Mouse (Mus musculus): Measurements from ENCODE around the gene Nol12. TPM values are rescaled to one million over a fixed set of nuclear protein-coding genes. Genes with fewer than 3 reads are reported as not detected.

Gene Nol12
- polyA plus RNA-seq, 1 experiment from 2014 or later, result 46.9 TPM

DNA sequence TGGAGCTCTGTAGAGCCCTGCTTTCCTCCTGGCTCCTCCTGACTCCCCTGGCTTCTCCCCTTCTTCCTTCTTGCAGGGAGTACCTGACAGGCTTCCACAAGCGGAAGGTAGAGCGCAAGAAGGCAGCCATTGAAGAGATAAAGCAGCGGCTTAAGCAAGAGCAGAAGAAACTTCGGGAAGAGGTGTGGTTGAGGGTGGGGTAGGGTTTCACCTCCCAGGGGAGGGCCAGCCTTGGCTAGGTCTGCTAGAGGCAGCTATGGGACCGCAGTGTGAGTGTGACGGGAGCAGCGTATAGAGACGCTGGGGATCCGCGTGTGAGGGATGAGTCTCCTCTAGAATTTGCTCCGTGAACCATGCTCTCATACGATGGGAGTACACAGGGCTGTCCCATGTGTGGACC, 1.7 kb downstream of the Nol12 start:
- Histone ChIP-seq H3K27me3 (ENCODE audit: control insufficient read depth, insufficient read depth, low read length) (no peaks in the 10 kb centered on the region), H3K4me2 (ENCODE audit: low read depth, low read length) (no peak overlapping the region), H3K4me1 (ENCODE audit: control insufficient read depth, insufficient read depth, low read length) (peaks cover 10% of the 10 kb centered on the region; the same call in 1 of the 2 replicates), H3K9me3 (replicated peaks; ENCODE audit: control insufficient read depth, low read length) (no peaks in the 10 kb centered on the region), H3K27ac (ENCODE audit: low read length) (no peak overlapping the region), H3K4me3 (replicated peaks; ENCODE audit: low read length) (no peak overlapping the region), H3K36me3 (ENCODE audit: control insufficient read depth, insufficient read depth, low read length) (no peaks in the 10 kb centered on the region), H3K9ac (ENCODE audit: low read length) (no peak overlapping the region; the same call in 1 of the 2 replicates)
- 89% methylated on average over 12 of the region's 12 CpGs for WGBS
- no peak for ATAC-seq (ENCODE audit: insufficient read depth, low FRiP score)

DNA sequence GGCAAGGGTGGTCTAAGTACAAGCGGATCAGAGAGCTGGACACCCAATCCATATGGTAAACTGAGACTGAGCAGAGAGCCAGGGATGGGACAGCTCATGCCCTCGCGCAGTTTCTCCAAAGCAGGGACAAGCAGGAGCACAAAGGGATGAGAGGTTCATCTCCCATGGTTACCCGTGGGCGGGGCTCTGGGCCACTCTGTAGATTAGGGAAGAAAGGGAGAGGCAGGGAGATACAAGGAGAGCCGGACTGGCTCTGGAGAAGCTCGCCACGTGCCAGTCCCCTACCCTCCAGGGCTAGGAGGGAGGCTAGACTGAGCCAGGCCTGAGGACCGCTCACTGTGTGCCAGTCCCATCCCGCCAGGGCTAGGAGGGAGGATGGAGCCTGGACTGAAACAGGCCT, 2.6 kb downstream of the Nol12 start:
- ATAC-seq (ENCODE audit: insufficient read depth, low FRiP score), result no peak
- Histone ChIP-seq H3K36me3 (ENCODE audit: control insufficient read depth, insufficient read depth, low read length) (no peaks in the 10 kb centered on the region), H3K4me1 (ENCODE audit: control insufficient read depth, insufficient read depth, low read length) (peaks cover 10% of the 10 kb centered on the region; the same call in 1 of the 2 replicates), H3K9ac (ENCODE audit: low read length) (no peak overlapping the region), H3K27me3 (ENCODE audit: control insufficient read depth, insufficient read depth, low read length) (no peaks in the 10 kb centered on the region), H3K27ac (ENCODE audit: low read length) (no peak overlapping the region), H3K9me3 (replicated peaks; ENCODE audit: control insufficient read depth, low read length) (no peaks in the 10 kb centered on the region), H3K4me2 (ENCODE audit: low read depth, low read length) (no peak overlapping the region), H3K4me3 (replicated peaks; ENCODE audit: low read length) (no peak overlapping the region)
- 91% methylated on average over 10 of the region's 10 CpGs for WGBS

DNA sequence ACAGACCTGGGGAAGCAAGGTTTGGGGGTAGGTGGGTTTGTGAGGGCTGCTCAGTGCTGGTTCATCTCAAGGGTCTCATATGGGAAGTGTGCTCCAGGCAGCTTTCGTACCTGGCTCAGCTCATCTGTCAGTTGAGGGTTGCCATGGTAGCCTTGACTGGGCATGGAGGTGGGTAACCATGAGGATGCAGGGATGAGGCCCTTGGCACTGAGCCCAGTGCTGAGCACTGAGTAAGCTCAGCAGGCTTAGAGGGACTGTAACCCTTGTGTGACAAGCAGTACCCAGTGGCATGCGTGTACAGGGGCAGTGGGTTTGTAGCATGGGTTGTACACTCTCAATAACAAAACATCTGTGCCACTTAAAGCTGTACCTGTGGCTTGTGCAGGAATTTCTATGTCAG, 3.2 kb downstream of the Nol12 start:
- Histone ChIP-seq H3K9me3 (replicated peaks; ENCODE audit: control insufficient read depth, low read length) (no peaks in the 10 kb centered on the region), H3K4me2 (ENCODE audit: low read depth, low read length) (no peak overlapping the region), H3K27ac (ENCODE audit: low read length) (no peak overlapping the region), H3K4me3 (replicated peaks; ENCODE audit: low read length) (no peak overlapping the region), H3K36me3 (ENCODE audit: control insufficient read depth, insufficient read depth, low read length) (no peaks in the 10 kb centered on the region), H3K27me3 (ENCODE audit: control insufficient read depth, insufficient read depth, low read length) (no peaks in the 10 kb centered on the region), H3K9ac (ENCODE audit: low read length) (no peak overlapping the region), H3K4me1 (ENCODE audit: control insufficient read depth, insufficient read depth, low read length) (peaks cover 13% of the 10 kb centered on the region; the same call in 1 of the 2 replicates)
- ATAC-seq (ENCODE audit: insufficient read depth, low FRiP score), result no peak
- WGBS, result 78% methylated on average over 2 of the region's 2 CpGs

DNA sequence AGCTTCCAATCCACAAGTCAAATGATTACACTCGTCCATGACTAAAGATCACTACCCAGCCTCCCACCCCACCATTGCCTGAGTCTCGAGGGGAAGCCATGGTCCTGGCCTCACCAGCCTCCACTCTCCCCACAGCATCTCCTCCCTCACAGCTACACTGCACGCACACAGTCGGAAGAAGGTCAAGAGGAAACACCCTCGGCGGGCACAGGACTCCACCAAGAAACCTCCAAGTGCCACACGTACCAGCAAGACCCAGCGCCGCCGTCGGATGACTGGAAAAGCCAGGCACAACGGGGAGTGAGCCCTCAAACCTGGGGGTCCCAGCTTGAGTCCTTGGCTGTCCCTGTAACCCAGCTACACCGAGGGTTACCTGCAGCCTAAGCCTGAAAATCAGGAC, 5.6 kb downstream of the Nol12 start:
- Histone ChIP-seq H3K9me3 (replicated peaks; ENCODE audit: control insufficient read depth, low read length) (no peaks in the 10 kb centered on the region), H3K27ac (ENCODE audit: low read length) (no peak overlapping the region), H3K27me3 (ENCODE audit: control insufficient read depth, insufficient read depth, low read length) (no peaks in the 10 kb centered on the region), H3K4me1 (ENCODE audit: control insufficient read depth, insufficient read depth, low read length) (peaks cover 13% of the 10 kb centered on the region; the same call in 1 of the 2 replicates), H3K4me3 (replicated peaks; ENCODE audit: low read length) (no peak overlapping the region), H3K36me3 (ENCODE audit: control insufficient read depth, insufficient read depth, low read length) (no peaks in the 10 kb centered on the region), H3K4me2 (ENCODE audit: low read depth, low read length) (no peak overlapping the region), H3K9ac (ENCODE audit: low read length) (no peak overlapping the region)
- no peak for ATAC-seq (ENCODE audit: insufficient read depth, low FRiP score)
- 85% methylated on average over 13 of the region's 13 CpGs for WGBS

DNA sequence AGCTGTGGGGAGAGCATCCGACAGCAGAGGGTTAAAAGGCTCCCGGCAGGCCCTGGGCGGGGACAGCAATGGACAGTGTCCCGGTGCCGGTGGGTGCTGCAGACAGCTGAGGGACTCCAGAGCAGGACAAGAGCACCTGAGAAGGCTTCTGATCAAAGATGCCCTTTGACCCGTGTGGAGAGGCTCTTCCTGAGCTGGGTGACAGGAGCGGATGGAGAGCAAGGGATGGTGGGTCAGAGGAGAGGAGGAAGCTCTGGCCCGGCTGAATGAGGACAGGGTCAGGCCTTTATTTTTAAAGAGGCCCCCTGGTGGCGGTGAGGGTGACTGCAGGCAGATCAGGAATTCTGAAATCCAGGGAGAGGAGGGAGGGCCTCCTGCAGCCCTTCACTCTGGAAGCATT, 7.9 kb downstream of the Nol12 start:
- peak overlapping the region; percentile 47 for H3K4me3 ChIP-seq (replicated peaks; ENCODE audit: low read length)
- ATAC-seq (ENCODE audit: insufficient read depth, low FRiP score), result peak; percentile 74
- H3K4me2 ChIP-seq (ENCODE audit: low read depth, low read length), result peak overlapping the region; percentile 60
- H3K4me1 ChIP-seq (ENCODE audit: control insufficient read depth, insufficient read depth, low read length), result peaks cover 11% of the 10 kb centered on the region; the same call in 1 of the 2 replicates
- no peak overlapping the region; the same call in 1 of the 2 replicates for H3K27ac ChIP-seq (ENCODE audit: low read length)
- no peaks in the 10 kb centered on the region for H3K36me3 ChIP-seq (ENCODE audit: control insufficient read depth, insufficient read depth, low read length)
- H3K27me3 ChIP-seq (ENCODE audit: control insufficient read depth, insufficient read depth, low read length), result no peaks in the 10 kb centered on the region
- peak overlapping the region; percentile 74 for H3K9ac ChIP-seq (ENCODE audit: low read length)
- H3K9me3 ChIP-seq (replicated peaks; ENCODE audit: control insufficient read depth, low read length), result no peaks in the 10 kb centered on the region
- WGBS, result 3% methylated on average over 9 of the region's 9 CpGs

DNA sequence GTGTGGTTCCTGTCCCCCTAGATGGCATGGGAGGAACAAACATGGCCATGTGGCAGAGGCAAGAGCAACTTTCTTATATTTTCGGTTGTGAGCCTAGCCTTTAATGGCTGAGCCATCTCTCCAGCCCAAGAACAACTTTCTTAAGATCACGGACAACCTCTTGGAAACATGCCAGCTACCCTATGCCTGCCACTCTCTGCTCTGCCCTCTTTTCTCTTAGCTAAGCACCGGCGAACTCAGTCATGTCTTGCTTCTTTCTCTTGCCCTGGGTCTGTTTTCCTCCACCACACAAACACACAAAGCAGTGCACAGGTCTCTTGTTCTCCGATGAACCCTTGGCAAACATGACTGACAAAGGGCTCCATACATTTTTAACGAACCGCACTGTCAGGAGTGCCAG, 11.5 kb downstream of the Nol12 start:
- no peaks in the 10 kb centered on the region for H3K9me3 ChIP-seq (replicated peaks; ENCODE audit: control insufficient read depth, low read length)
- no peak overlapping the region for H3K9ac ChIP-seq (ENCODE audit: low read length)
- no peaks in the 10 kb centered on the region for H3K27me3 ChIP-seq (ENCODE audit: control insufficient read depth, insufficient read depth, low read length)
- WGBS, result 58% methylated on average over 7 of the region's 7 CpGs
- H3K4me1 ChIP-seq (ENCODE audit: control insufficient read depth, insufficient read depth, low read length), result peaks cover 14% of the 10 kb centered on the region; the same call in 1 of the 2 replicates
- H3K27ac ChIP-seq (ENCODE audit: low read length), result no peak overlapping the region
- no peaks in the 10 kb centered on the region for H3K36me3 ChIP-seq (ENCODE audit: control insufficient read depth, insufficient read depth, low read length)
- H3K4me2 ChIP-seq (ENCODE audit: low read depth, low read length), result no peak overlapping the region
- H3K4me3 ChIP-seq (replicated peaks; ENCODE audit: low read length), result no peak overlapping the region
- ATAC-seq (ENCODE audit: insufficient read depth, low FRiP score), result no peak

DNA sequence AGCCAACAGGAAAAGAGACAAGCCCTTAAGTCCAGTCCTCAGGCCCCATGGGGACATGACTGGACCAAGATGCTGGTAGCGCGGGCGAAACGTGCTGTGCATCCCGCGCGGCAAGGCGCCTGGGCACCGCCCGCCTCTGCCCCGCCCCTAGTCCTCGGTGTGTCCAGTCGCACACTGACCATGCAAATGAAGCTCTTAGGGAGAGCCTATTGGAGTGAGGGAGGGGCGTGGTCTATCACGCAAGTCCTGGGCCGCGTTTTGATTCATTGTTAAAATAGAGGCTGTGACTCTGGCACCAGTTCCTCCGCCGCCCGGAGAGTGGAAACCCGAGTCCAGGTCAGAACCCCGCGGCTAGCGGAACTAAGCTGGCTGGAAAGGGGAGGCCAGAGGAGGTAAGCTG, 12.9 kb downstream of the Nol12 start, which contains the start of gene Triobp:
Triobp (plus strand) TSS at position 68 of the 400 bp plus-strand sequence.
- H3K4me2 ChIP-seq (ENCODE audit: low read depth, low read length), result peak within 1 kb of the TSS; percentile 69
- H3K9me3 ChIP-seq (replicated peaks; ENCODE audit: control insufficient read depth, low read length), result no peaks in the 10 kb centered on the region
- no peaks in the 10 kb centered on the region for H3K27me3 ChIP-seq (ENCODE audit: control insufficient read depth, insufficient read depth, low read length)
- H3K4me3 ChIP-seq (replicated peaks; ENCODE audit: low read length), result peak within 1 kb of the TSS; percentile 48
- no peaks in the 10 kb centered on the region for H3K36me3 ChIP-seq (ENCODE audit: control insufficient read depth, insufficient read depth, low read length)
- ATAC-seq (ENCODE audit: insufficient read depth, low FRiP score), result peak; percentile 98
- H3K4me1 ChIP-seq (ENCODE audit: control insufficient read depth, insufficient read depth, low read length), result peaks cover 11% of the 10 kb centered on the region; the same call in 1 of the 2 replicates
- WGBS, result under 1% methylated on average over 24 of the region's 24 CpGs
- peak within 1 kb of the TSS; percentile 25; the same call in 1 of the 2 replicates for H3K27ac ChIP-seq (ENCODE audit: low read length)
- H3K9ac ChIP-seq (ENCODE audit: low read length), result peak within 1 kb of the TSS; percentile 59

DNA sequence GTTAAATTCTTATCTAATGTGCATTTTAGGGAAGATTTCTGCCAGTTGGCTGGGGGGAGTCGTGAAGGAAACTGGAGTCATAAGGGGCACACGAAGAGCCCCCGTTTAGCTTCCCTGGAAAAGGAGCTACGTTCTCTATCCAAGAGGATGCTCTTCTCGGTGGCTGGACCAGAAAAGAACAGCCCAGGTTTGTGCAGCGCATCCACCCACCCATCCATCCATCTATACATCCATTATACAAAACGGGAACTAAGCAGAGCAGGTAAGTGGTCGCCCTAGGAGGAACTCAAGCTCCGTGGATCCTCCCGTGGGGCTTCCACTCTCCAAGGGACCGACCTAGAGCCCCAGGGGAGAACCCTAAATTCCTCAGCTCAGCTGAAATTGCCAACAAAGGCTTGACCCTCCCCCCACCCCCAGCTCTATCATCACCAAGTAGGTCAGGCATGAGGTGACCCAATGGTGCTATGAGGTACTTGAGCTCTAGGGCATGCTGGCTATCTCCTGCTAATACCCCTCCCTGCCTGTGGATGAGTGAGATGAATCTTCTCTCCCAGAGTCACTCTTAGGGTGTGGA, 13.5 kb downstream of the Nol12 start:
- no peak for ATAC-seq (ENCODE audit: insufficient read depth, low FRiP score)

DNA sequence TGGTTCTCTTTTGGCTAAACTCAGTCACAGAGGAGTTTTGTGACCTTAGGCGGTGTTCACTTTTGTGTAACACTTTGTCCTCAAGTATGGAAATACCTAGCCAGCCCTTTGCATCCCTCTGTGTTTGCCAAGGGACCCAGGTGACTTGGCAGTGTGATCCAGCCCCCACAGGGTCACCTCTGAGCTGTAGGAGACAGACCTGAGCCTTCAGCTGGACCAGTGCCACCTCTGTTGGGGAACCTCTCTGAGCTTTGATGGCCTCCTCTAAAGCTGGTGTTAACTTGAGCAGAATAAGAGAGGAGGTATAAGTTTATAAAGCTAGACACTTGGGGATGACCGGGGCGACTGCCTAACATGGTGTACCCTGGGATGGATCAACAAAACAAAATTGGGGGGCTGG, 14.2 kb downstream of the Nol12 start:
- Histone ChIP-seq H3K27ac (ENCODE audit: low read length) (no peak overlapping the region), H3K4me2 (ENCODE audit: low read depth, low read length) (no peak overlapping the region), H3K9me3 (replicated peaks; ENCODE audit: control insufficient read depth, low read length) (no peaks in the 10 kb centered on the region), H3K4me3 (replicated peaks; ENCODE audit: low read length) (no peak overlapping the region), H3K9ac (ENCODE audit: low read length) (no peak overlapping the region), H3K4me1 (ENCODE audit: control insufficient read depth, insufficient read depth, low read length) (peaks cover 11% of the 10 kb centered on the region; the same call in 1 of the 2 replicates), H3K36me3 (ENCODE audit: control insufficient read depth, insufficient read depth, low read length) (no peaks in the 10 kb centered on the region), H3K27me3 (ENCODE audit: control insufficient read depth, insufficient read depth, low read length) (no peaks in the 10 kb centered on the region)
- no peak for ATAC-seq (ENCODE audit: insufficient read depth, low FRiP score)
- WGBS, result 96% methylated on average over 3 of the region's 3 CpGs

More for the DNA sequence above, 13.5 kb downstream of the Nol12 start:
- peak overlapping the region; percentile 48 for H3K4me3 ChIP-seq (replicated peaks; ENCODE audit: low read length)
- H3K4me1 ChIP-seq (ENCODE audit: control insufficient read depth, insufficient read depth, low read length), result peaks cover 11% of the 10 kb centered on the region; the same call in 1 of the 2 replicates
- H3K9me3 ChIP-seq (replicated peaks; ENCODE audit: control insufficient read depth, low read length), result no peaks in the 10 kb centered on the region
- peak overlapping the region; percentile 59 for H3K9ac ChIP-seq (ENCODE audit: low read length)
- H3K27me3 ChIP-seq (ENCODE audit: control insufficient read depth, insufficient read depth, low read length), result no peaks in the 10 kb centered on the region
- peak overlapping the region; percentile 4; the same call in 1 of the 2 replicates for H3K27ac ChIP-seq (ENCODE audit: low read length)
- H3K4me2 ChIP-seq (ENCODE audit: low read depth, low read length), result peak overlapping the region; percentile 69
- WGBS, result 6% methylated on average over 11 of the region's 11 CpGs
- no peaks in the 10 kb centered on the region for H3K36me3 ChIP-seq (ENCODE audit: control insufficient read depth, insufficient read depth, low read length)
